Mouse (Mus musculus): ENCODE results near the gene Lmod2.

Gene Lmod2

GRCm38 (mm10) chr6:24645346-24646053 is 47.9 kb downstream of the Lmod2 start:
- DNase-seq, result no peak

GRCm38 (mm10) chr6:24647103-24647691 is 49.6 kb downstream of the Lmod2 start:
- DNase-seq, result no peak

- no peak for DNase-seq
Observed at GRCm38 (mm10) chr6:24648403-24648802, 50.8 kb downstream of the Lmod2 start.

DNA sequence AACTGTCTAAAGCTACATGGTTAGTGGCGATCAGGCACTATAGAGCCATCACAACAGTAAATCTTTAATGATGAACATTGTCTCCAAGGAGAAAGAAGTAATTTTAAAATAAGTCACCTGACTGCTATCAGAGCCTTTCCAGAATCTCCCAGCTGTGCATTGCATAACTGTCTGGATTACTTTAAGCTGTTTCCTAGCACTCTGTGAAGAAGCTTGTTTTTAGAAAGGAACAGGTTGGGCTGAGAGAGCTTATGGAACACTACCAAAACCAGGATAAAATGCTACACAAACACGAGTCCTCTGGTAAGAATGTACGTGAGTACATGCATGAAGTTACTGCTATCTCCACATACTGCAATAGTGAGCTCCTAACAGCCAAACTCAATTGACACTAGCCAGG is 53.2 kb downstream of the Lmod2 start:
- DNase-seq, result no peak

DNA sequence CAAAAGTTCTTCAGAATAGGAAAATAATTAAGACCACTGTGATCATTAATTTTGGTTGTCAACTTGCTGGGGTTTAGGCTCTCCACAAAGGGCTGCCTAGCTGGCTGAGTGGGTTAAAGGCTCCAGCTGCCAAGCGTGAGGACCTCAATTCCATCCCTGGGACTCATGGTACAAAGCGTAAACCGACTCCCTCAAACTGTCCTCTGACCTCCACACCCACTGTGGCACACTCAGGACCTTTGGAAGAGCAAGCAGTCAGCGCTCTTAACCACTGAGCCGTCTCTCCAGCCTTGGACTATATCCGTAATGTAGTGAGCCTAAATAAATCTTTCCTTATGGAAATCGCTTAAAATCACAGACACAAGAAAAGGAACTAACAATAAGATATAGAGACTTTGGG is 54.0 kb downstream of the Lmod2 start:
- DNase-seq, result no peak

All from retina, postnatal 1 day (tissue).